Mouse (Mus musculus) ES-CJ7 (cell line): ENCODE measurements around the gene Ssna1.

ENCODE experiments used
- DNase-seq: peaks from one replicate; pipeline ENCODE4 v3.0.0; 2011; ENCODE audit warnings: low read depth, low spot score

Ssna1 gene

GRCm38 (mm10) chr2:25290101-25290815 is 18.0 kb upstream of the Ssna1 start:
- peak; percentile 44 for DNase-seq

- no peak for DNase-seq
These were observed 17.4 kb upstream of the Ssna1 start, which contains the start of gene Lrrc26 for GRCm38 (mm10) chr2:25289651-25290050. Lrrc26 (plus strand) TSS chr2:25289915.

GRCm38 (mm10) chr2:25288734-25289345 is 16.6 kb upstream of the Ssna1 start:
- no peak for DNase-seq

GRCm38 (mm10) chr2:25287927-25288649 is 15.8 kb upstream of the Ssna1 start, which contains the start of gene Tmem210:
Tmem210 (plus strand) TSS chr2:25288145.
- DNase-seq, result no peak

- DNase-seq, result no peak
These were observed 14.8 kb upstream of the Ssna1 start for GRCm38 (mm10) chr2:25286837-25287636.

- DNase-seq, result no peak
These were observed 14.1 kb upstream of the Ssna1 start for GRCm38 (mm10) chr2:25286314-25286713.

GRCm38 (mm10) chr2:25285551-25285950 is 13.3 kb upstream of the Ssna1 start:
- DNase-seq, result no peak

- DNase-seq, result peak; percentile 93
These were observed 7.0 kb upstream of the Ssna1 start for GRCm38 (mm10) chr2:25278928-25279882.

- no peak for DNase-seq
These were observed 772 bp upstream of the Ssna1 start for GRCm38 (mm10) chr2:25273010-25273409.

GRCm38 (mm10) chr2:25272515-25272914 is 277 bp upstream of the Ssna1 start:
- DNase-seq, result no peak

GRCm38 (mm10) chr2:25267746-25268309 is 4.4 kb downstream of the Ssna1 start:
- DNase-seq, result no peak

GRCm38 (mm10) chr2:25267241-25267640 is 5.0 kb downstream of the Ssna1 start:
- no peak for DNase-seq

- DNase-seq, result peak; percentile 61
These were observed 5.5 kb downstream of the Ssna1 start for GRCm38 (mm10) chr2:25266720-25267119.

- peak; percentile 54 for DNase-seq
These were observed 6.2 kb downstream of the Ssna1 start for GRCm38 (mm10) chr2:25265897-25266656.

- no peak for DNase-seq
These were observed 7.4 kb downstream of the Ssna1 start for GRCm38 (mm10) chr2:25264851-25265250.

- no peak for DNase-seq
These were observed 8.0 kb downstream of the Ssna1 start for GRCm38 (mm10) chr2:25264286-25264660.

- no peak for DNase-seq
These were observed 8.5 kb downstream of the Ssna1 start for GRCm38 (mm10) chr2:25263623-25264285.

- DNase-seq, result peak; percentile 55
These were observed 9.2 kb downstream of the Ssna1 start for GRCm38 (mm10) chr2:25262795-25263622.
